9 mouse cellular contexts compared by ENCODE assay signal in genomic region chr19:6416894-6417761, GRCm38 (mm10). TPM values are rescaled to one million over a fixed set of nuclear protein-coding genes. Genes with fewer than 3 reads are reported as not detected.
A peak's percentile ranks its signal among the peaks of the same experiment; 100 is the strongest.
DNase-seq lines count a peak whose midpoint lies in the region; ATAC-seq lines count a peak whose summit lies in the region.
"Had no signal": no experiment of that assay in that cellular context is flagged by ENCODE, and none has a peak within 500 bp of the region (broad histone marks: within the 10 kb centered on the region; RNA-seq: fewer than 3 reads in every experiment).

No protein-coding gene starts in this region.

- no peak overlapping the region for H3K9ac ChIP-seq in kidney, embryonic 16.5 days (replicated peaks; ENCODE audit: low read length)
- H3K9ac ChIP-seq in forebrain, embryonic 14.5 days (ENCODE audit: low read length), result 0 out of 2 replicates have a peak overlapping the region, but pooled peaks have one; percentile 83
- H3K9ac ChIP-seq in neural tube, embryonic 15.5 days (replicated peaks), result 0 out of 2 replicates have a peak overlapping the region, but pooled peaks have one; percentile 89
- H3K9ac ChIP-seq: kidney, embryonic 15.5 days had no signal

- H3K9me3 ChIP-seq in kidney, embryonic 16.5 days (ENCODE audit: low read length), result no peaks in the 10 kb centered on the region
- H3K9me3 ChIP-seq in forebrain, embryonic 14.5 days (replicated peaks; ENCODE audit: control insufficient read depth, low read length), result no peaks in the 10 kb centered on the region
- H3K9me3 ChIP-seq in neural tube, embryonic 15.5 days (replicated peaks), result no peaks in the 10 kb centered on the region
- no peaks in the 10 kb centered on the region for H3K9me3 ChIP-seq in heart, embryonic 10.5 days
- H3K9me3 ChIP-seq: kidney, embryonic 15.5 days had no signal

- H3K27me3 ChIP-seq in kidney, embryonic 16.5 days (ENCODE audit: insufficient read depth, low read length), result peaks cover 30% of the 10 kb centered on the region
- no peaks in the 10 kb centered on the region for H3K27me3 ChIP-seq in forebrain, embryonic 14.5 days (replicated peaks; ENCODE audit: control insufficient read depth, insufficient read depth, low read length)
- no peaks in the 10 kb centered on the region for H3K27me3 ChIP-seq in neural tube, embryonic 15.5 days (replicated peaks)
- H3K27me3 ChIP-seq in heart, embryonic 10.5 days (ENCODE audit: insufficient read depth, poor library complexity, severe bottlenecking), result peaks cover 99% of the 10 kb centered on the region

- H3K36me3 ChIP-seq in kidney, embryonic 16.5 days (ENCODE audit: insufficient read depth, low read length), result no peaks in the 10 kb centered on the region
- H3K36me3 ChIP-seq in forebrain, embryonic 14.5 days (ENCODE audit: control insufficient read depth, insufficient read depth, low read length), result no peaks in the 10 kb centered on the region
- no peaks in the 10 kb centered on the region for H3K36me3 ChIP-seq in neural tube, embryonic 15.5 days
- no peaks in the 10 kb centered on the region for H3K36me3 ChIP-seq in heart, embryonic 10.5 days
- H3K36me3 ChIP-seq: kidney, embryonic 15.5 days had no signal

- WGBS in kidney, embryonic 16.5 days, result 57% methylated on average over 12 of the region's 12 CpGs
- 66% methylated on average over 12 of the region's 12 CpGs for WGBS in forebrain, embryonic 14.5 days
- 50% methylated on average over 12 of the region's 12 CpGs for WGBS in neural tube, embryonic 15.5 days
- 61% methylated on average over 12 of the region's 12 CpGs for WGBS in heart, embryonic 10.5 days

- H3K27ac ChIP-seq in kidney, embryonic 16.5 days (ENCODE audit: low read length), result no peak overlapping the region
- H3K27ac ChIP-seq in forebrain, embryonic 14.5 days (ENCODE audit: low read depth, low read length), result peak overlapping the region; percentile 79
- H3K27ac ChIP-seq in neural tube, embryonic 15.5 days (replicated peaks), result peak overlapping the region; percentile 96
- no peak overlapping the region for H3K27ac ChIP-seq in heart, embryonic 10.5 days
- H3K27ac ChIP-seq: kidney, embryonic 15.5 days had no signal

- no peak overlapping the region for H3K4me3 ChIP-seq in kidney, embryonic 16.5 days (ENCODE audit: low read length)
- H3K4me3 ChIP-seq in forebrain, embryonic 14.5 days (ENCODE audit: low read depth, low read length), result no peak overlapping the region
- H3K4me3 ChIP-seq in neural tube, embryonic 15.5 days (replicated peaks), result no peak overlapping the region
- no peak overlapping the region for H3K4me3 ChIP-seq in heart, embryonic 10.5 days

- no peak overlapping the region for H3K4me2 ChIP-seq in kidney, embryonic 16.5 days (replicated peaks; ENCODE audit: low read depth, low read length)
- H3K4me2 ChIP-seq in forebrain, embryonic 14.5 days (ENCODE audit: low read length), result peak overlapping the region; percentile 84; the same call in 1 of the 2 replicates
- peak overlapping the region; percentile 91 for H3K4me2 ChIP-seq in neural tube, embryonic 15.5 days

- no peak for ATAC-seq in kidney, embryonic 16.5 days (ENCODE audit: low FRiP score, low TSS enrichment)
- ATAC-seq in forebrain, embryonic 14.5 days, result no peak
- no peak for ATAC-seq in neural tube, embryonic 15.5 days (ENCODE audit: low FRiP score)

- H3K4me1 ChIP-seq in kidney, embryonic 16.5 days (ENCODE audit: insufficient read depth, low read length), result peaks cover 34% of the 10 kb centered on the region
- H3K4me1 ChIP-seq in forebrain, embryonic 14.5 days (ENCODE audit: control insufficient read depth, insufficient read depth, low read length), result peaks cover 51% of the 10 kb centered on the region
- H3K4me1 ChIP-seq in neural tube, embryonic 15.5 days, result peaks cover 62% of the 10 kb centered on the region
- peaks cover 44% of the 10 kb centered on the region for H3K4me1 ChIP-seq in heart, embryonic 10.5 days

- DNase-seq in kidney, adult 11 months, result peak; percentile 20
- no peak for DNase-seq in forebrain, embryonic 14.5 days (ENCODE audit: low spot score)
- DNase-seq in induced T-regulatory cell, adult 2 months (ENCODE audit: low read depth), result peak; percentile 38
- DNase-seq in embryo, embryonic 10.5 days (ENCODE audit: low spot score), result no peak
- DNase-seq in gastrocnemius, adult 18-20 months (ENCODE audit: low spot score), result no peak
- DNase-seq in heart, embryonic 10.5 days (ENCODE audit: low spot score), result no peak

RNA-seq across cellular contexts. Expression of gene Nrxn2, which starts 1.4 kb away (rescaled TPM):
- 6.0 and 6.2 TPM in 2 replicates for polyA plus RNA-seq in kidney, embryonic 16.5 days (2015; fragmentation: Nextera tagmentation; extraction: Ambion mirVana)
- polyA plus RNA-seq in forebrain, embryonic 14.5 days (2014; fragmentation: Nextera tagmentation; extraction: Ambion mirVana), result 39.5 and 41.7 TPM in 2 replicates
- 31.3 and 45.7 TPM in 2 replicates for polyA plus RNA-seq in neural tube, embryonic 15.5 days (2015; fragmentation: Nextera tagmentation; extraction: Ambion mirVana)
- 1 to 10 TPM; 1.1 to 1.3 TPM for total RNA-seq in gastrocnemius, adult 18-20 months (2021)
- polyA plus RNA-seq in heart, embryonic 10.5 days (2016; fragmentation: Nextera tagmentation; extraction: Ambion mirVana), result 0.10 and 1.1 TPM in 2 replicates

RNA-seq across cellular contexts. Expression of gene Rasgrp2, which starts 18.0 kb away (rescaled TPM):
- 105 and 121 TPM in 2 replicates for polyA plus RNA-seq in kidney, embryonic 16.5 days (2015; fragmentation: Nextera tagmentation; extraction: Ambion mirVana)
- polyA plus RNA-seq in forebrain, embryonic 14.5 days (2014; fragmentation: Nextera tagmentation; extraction: Ambion mirVana), result 28.6 and 30.7 TPM in 2 replicates
- 197 and 217 TPM in 2 replicates for polyA plus RNA-seq in neural tube, embryonic 15.5 days (2015; fragmentation: Nextera tagmentation; extraction: Ambion mirVana)
- total RNA-seq in gastrocnemius, adult 18-20 months (2021), result 10 to 100 TPM in 1 of 2 experiments, 1 to 10 TPM in 1; 8.3 to 18.2 TPM
- polyA plus RNA-seq in heart, embryonic 10.5 days (2016; fragmentation: Nextera tagmentation; extraction: Ambion mirVana), result 59.9 and 61.6 TPM in 2 replicates

RNA-seq across cellular contexts. Expression of gene Pygm, which starts 32.9 kb away (rescaled TPM):
- 36.2 and 38.3 TPM in 2 replicates for polyA plus RNA-seq in kidney, embryonic 16.5 days (2015; fragmentation: Nextera tagmentation; extraction: Ambion mirVana)
- 1.3 and 3.0 TPM in 2 replicates for polyA plus RNA-seq in forebrain, embryonic 14.5 days (2014; fragmentation: Nextera tagmentation; extraction: Ambion mirVana)
- 7.5 and 12.0 TPM in 2 replicates for polyA plus RNA-seq in neural tube, embryonic 15.5 days (2015; fragmentation: Nextera tagmentation; extraction: Ambion mirVana)
- 1,000 to 10,000 TPM; 7,185 to 8,344 TPM for total RNA-seq in gastrocnemius, adult 18-20 months (2021)
- 103 and 214 TPM in 2 replicates for polyA plus RNA-seq in heart, embryonic 10.5 days (2016; fragmentation: Nextera tagmentation; extraction: Ambion mirVana)

RNA-seq across cellular contexts. Expression of gene Sf1, which starts 53.6 kb away (rescaled TPM):
- 132 and 150 TPM in 2 replicates for polyA plus RNA-seq in kidney, embryonic 16.5 days (2015; fragmentation: Nextera tagmentation; extraction: Ambion mirVana)
- polyA plus RNA-seq in forebrain, embryonic 14.5 days (2014; fragmentation: Nextera tagmentation; extraction: Ambion mirVana), result 90.4 and 115 TPM in 2 replicates
- 88.7 and 104 TPM in 2 replicates for polyA plus RNA-seq in neural tube, embryonic 15.5 days (2015; fragmentation: Nextera tagmentation; extraction: Ambion mirVana)
- 10 to 100 TPM; 76.2 to 89.8 TPM for total RNA-seq in gastrocnemius, adult 18-20 months (2021)
- polyA plus RNA-seq in heart, embryonic 10.5 days (2016; fragmentation: Nextera tagmentation; extraction: Ambion mirVana), result 129 and 146 TPM in 2 replicates

Comparison
In these comparisons a context has a peak if more than half of its experiments do, and no peak if none do; other contexts are left out.
1. DNase-seq: peak in kidney, adult 11 months (single experiment) and induced T-regulatory cell, adult 2 months (single experiment); none in forebrain, embryonic 14.5 days (single experiment), embryo, embryonic 10.5 days (single experiment), gastrocnemius, adult 18-20 months (single experiment) and heart, embryonic 10.5 days (single experiment).
2. H3K27ac ChIP-seq: peak in forebrain, embryonic 14.5 days (single experiment) and neural tube, embryonic 15.5 days (single experiment); none in kidney, embryonic 16.5 days (single experiment) and heart, embryonic 10.5 days (single experiment).